Mouse (Mus musculus) midbrain, embryonic 11.5 days (tissue): ENCODE measurements around the gene Tnfrsf8. TPM values are rescaled to one million over a fixed set of nuclear protein-coding genes. Genes with fewer than 3 reads are reported as not detected.
A peak's percentile ranks its signal among the peaks of the same experiment; 100 is the strongest.

Experiments
- ATAC-seq: fragments of 200-750 bp; cut with Nextera tagmentation; 2 replicates; pipeline ENCODE4 v1.8.0; 2017; ENCODE audit warnings: moderate TSS enrichment, moderate library complexity; ENCODE audit not compliant: low FRiP score
- DNase-seq: peaks from one replicate; pipeline ENCODE4 v3.0.0; 2015; ENCODE audit warnings: low spot score; ENCODE audit errors: missing footprints
- H3K27ac ChIP-seq: fragments of 300-500 bp; sonication (generic); 2 replicates; pipeline ENCODE4 v1.5.1; 2014; ENCODE audit warnings: low read depth, low read length
- H3K27me3 ChIP-seq: fragments of 300-500 bp; sonication (generic); 2 replicates; pipeline ENCODE4 v1.6.1; 2014; ENCODE audit warnings: mild to moderate bottlenecking, low read length, moderate library complexity, mixed read lengths; ENCODE audit not compliant: control insufficient read depth, insufficient read depth
- H3K36me3 ChIP-seq: fragments of 300-500 bp; sonication (generic); 2 replicates; pipeline ENCODE4 v1.6.1; 2014; ENCODE audit warnings: mild to moderate bottlenecking, low read length, moderate library complexity, mixed read lengths; ENCODE audit not compliant: control insufficient read depth, insufficient read depth
- H3K4me1 ChIP-seq: fragments of 300-500 bp; sonication (generic); 2 replicates; pipeline ENCODE4 v1.6.1; 2014; ENCODE audit warnings: low read length; ENCODE audit not compliant: control insufficient read depth, insufficient read depth
- H3K4me2 ChIP-seq: fragments of 300-500 bp; sonication (generic); 2 replicates; pipeline ENCODE4 v1.6.1; 2014; ENCODE audit warnings: mild to moderate bottlenecking, moderate library complexity
- H3K4me3 ChIP-seq: fragments of 300-500 bp; sonication (generic); 2 replicates; pipeline ENCODE4 v1.5.1; 2014; ENCODE audit warnings: low read depth, low read length
- H3K9ac ChIP-seq: fragments of 300-500 bp; sonication (generic); 2 replicates; pipeline ENCODE4 v1.6.1; 2014; ENCODE audit warnings: low read length
- H3K9me3 ChIP-seq: fragments of 300-500 bp; sonication (generic); 2 replicates; pipeline ENCODE4 v1.6.1; 2016; ENCODE audit warnings: low read length; ENCODE audit not compliant: control insufficient read depth
- WGBS: fragments of 180-500 bp; shearing (Covaris S2); extraction: QIAGEN DNeasy Blood & Tissue Kit; methylation state at CpG from one replicate; pipeline ENCODE4 v1.1.7; 2014; 5-methylcytosine and 5-hydroxymethylcytosine counted together
- polyA plus RNA-seq: library from polyadenylated mRNA; unstranded; fragments of >200 nt; fragmentation: Nextera tagmentation; extraction: Ambion mirVana; gene quantifications from 2 replicates; pipeline ENCODE4 v1.2.1, GENCODE M21; 2014

The Tnfrsf8 gene
- polyA plus RNA-seq, 1 experiment from 2014 or later, result 0.04 TPM

DNA sequence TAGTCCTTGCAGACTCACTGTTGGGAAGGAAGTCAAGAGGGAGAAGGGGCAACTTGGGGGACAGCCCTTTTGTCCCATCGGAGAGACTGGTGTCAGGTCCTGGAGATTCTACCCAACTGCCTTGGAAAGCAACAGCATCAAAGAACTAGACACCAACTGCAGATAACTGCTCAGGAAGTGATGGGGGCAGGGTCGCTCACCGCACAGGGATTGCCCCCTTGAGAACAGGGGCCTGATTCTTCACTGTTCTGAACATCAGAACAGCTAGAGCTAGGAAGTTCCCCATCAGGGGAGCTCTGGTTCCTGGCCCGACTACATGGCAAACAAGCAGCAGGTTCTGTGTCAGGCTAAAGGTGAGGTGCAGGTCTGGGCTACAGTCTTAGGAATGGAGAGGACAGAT lies 48.5 kb downstream of the Tnfrsf8 start:
- ATAC-seq, result no peak
- no peaks in the 10 kb centered on the region for H3K27me3 ChIP-seq
- no peak overlapping the region for H3K4me2 ChIP-seq
- no peak for DNase-seq
- no peaks in the 10 kb centered on the region for H3K9me3 ChIP-seq
- 86% methylated on average over 4 of the region's 4 CpGs for WGBS
- H3K9ac ChIP-seq, result no peak overlapping the region
- no peaks in the 10 kb centered on the region for H3K36me3 ChIP-seq
- H3K27ac ChIP-seq, result no peak overlapping the region
- H3K4me1 ChIP-seq, result no peaks in the 10 kb centered on the region
- H3K4me3 ChIP-seq, result no peak overlapping the region

DNA sequence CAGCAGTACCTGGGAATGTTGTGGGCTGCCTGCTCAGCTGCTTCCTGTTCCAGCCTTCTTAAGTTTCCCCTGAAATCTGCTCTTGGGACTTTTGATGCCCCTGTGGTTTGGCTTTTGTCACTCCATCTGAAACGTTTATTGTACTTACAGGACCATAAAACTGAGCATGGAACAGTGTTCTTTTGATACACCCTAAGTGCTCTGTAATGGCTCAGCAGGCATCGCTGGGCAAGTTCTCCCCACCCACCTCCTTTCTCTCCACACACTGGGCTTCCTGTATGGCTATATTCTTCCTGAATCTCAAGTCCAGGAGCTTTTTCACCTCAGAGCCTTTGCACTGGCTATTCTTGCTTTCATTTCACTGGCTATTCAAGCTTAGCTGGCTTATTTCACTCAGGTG lies 50.2 kb downstream of the Tnfrsf8 start:
- H3K4me1 ChIP-seq, result no peaks in the 10 kb centered on the region
- ATAC-seq (no peak), DNase-seq (no peak)
- H3K27me3 ChIP-seq, result no peaks in the 10 kb centered on the region
- H3K4me3 ChIP-seq, result no peak overlapping the region
- H3K9me3 ChIP-seq, result no peaks in the 10 kb centered on the region
- H3K9ac ChIP-seq, result no peak overlapping the region
- no peaks in the 10 kb centered on the region for H3K36me3 ChIP-seq
- H3K4me2 ChIP-seq, result no peak overlapping the region
- no peak overlapping the region for H3K27ac ChIP-seq
- 47% methylated on average over 2 of the region's 2 CpGs for whole genome bisulfite sequencing

DNA sequence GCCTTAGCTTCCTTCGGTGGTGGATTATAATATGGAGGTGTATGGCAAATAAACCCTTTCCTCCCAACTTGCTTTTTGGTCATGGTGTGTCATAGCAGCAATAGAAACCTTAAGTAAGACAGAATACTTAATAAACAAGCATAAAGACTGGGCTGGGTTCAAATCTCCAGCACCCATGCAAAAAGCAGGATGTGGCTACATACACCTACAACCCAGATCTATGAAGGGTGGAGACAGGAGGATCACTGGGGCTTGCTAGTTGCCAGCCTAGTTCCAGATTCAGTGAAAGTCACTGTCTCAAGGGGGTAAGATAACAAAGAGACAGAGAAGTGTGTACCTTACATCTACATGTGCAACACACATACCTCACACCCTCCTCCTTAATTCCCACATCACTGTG lies 51.4 kb downstream of the Tnfrsf8 start:
- 100% methylated on average over 1 of the region's 1 CpGs for WGBS
- DNase-seq, result no peak
- no peak overlapping the region for H3K9ac ChIP-seq
- no peaks in the 10 kb centered on the region for H3K27me3 ChIP-seq
- H3K27ac ChIP-seq, result no peak overlapping the region
- no peak overlapping the region for H3K4me2 ChIP-seq
- no peak overlapping the region for H3K4me3 ChIP-seq
- H3K9me3 ChIP-seq, result no peaks in the 10 kb centered on the region
- no peaks in the 10 kb centered on the region for H3K4me1 ChIP-seq
- H3K36me3 ChIP-seq, result no peaks in the 10 kb centered on the region
- ATAC-seq, result no peak

DNA sequence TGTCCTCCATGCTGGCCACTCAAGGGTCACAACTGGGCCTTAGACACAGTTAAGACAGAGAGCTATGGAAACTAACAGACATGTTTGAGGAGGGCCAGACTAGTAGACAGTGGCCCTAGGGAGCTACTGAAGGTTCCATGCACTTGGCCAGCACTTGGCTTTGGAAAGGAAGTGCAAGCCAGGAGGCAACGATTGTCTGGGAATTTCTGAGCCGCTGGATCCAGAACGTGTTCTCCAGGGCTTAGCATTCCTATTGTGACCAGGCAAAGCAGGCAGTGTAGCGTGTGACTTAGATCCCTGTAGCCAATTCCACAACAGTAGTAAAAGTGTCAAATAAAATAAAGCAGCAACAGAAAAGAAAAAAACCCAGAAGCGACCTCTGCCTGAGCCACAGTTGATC lies 54.2 kb downstream of the Tnfrsf8 start:
- Histone ChIP-seq H3K4me3 (no peak overlapping the region), H3K9ac (no peak overlapping the region), H3K9me3 (no peaks in the 10 kb centered on the region), H3K36me3 (no peaks in the 10 kb centered on the region), H3K27ac (no peak overlapping the region), H3K4me1 (no peaks in the 10 kb centered on the region), H3K4me2 (no peak overlapping the region), H3K27me3 (no peaks in the 10 kb centered on the region)
- DNase-seq (no peak), ATAC-seq (no peak)
- WGBS, result 89% methylated on average over 5 of the region's 5 CpGs

DNA sequence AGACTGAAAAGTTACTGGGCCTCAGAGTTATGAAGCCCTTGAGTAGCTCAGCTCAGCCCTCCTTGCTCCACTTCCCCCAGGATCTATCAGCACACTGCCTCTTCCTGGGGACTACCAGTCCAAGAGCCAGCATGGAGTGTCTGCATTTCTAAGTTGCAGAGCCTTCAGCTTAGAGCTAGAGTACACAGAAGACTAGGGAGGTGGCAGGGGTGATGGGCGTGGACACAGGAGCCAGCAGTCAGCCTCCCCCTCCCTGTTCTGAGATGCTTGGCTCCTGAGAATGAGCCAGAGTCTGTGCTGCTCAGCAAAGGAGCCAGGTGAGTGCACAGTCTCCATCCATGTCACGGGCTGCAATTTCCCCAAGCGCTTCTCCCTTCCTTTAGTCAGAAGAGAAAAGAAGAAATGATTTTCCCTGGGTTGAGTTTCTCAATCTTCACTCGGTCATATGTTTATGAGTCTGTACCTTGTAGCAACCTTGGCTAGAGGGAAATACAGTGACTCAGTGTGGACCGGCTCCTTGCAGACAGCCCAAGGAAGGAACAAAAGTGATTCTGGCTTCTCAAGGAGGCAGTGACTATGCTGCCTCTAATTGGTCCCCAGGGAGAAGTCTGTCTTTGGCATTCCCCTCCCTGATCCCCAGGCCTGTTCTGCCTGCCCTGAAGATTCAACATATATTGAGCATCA lies 57.1 kb downstream of the Tnfrsf8 start:
- no peaks in the 10 kb centered on the region for H3K36me3 ChIP-seq
- ATAC-seq (no peak), DNase-seq (no peak)
- 65% methylated on average over 5 of the region's 5 CpGs for WGBS
- H3K4me2 ChIP-seq, result no peak overlapping the region
- H3K9me3 ChIP-seq, result no peaks in the 10 kb centered on the region
- no peaks in the 10 kb centered on the region for H3K27me3 ChIP-seq
- H3K27ac ChIP-seq, result no peak overlapping the region
- no peak overlapping the region for H3K4me3 ChIP-seq
- H3K9ac ChIP-seq, result no peak overlapping the region
- no peaks in the 10 kb centered on the region for H3K4me1 ChIP-seq

GRCm38 (mm10) chr4:145256144-145256543 lies 58.8 kb downstream of the Tnfrsf8 start:
- ATAC-seq, result no peak
- Histone ChIP-seq H3K27ac (no peak overlapping the region), H3K4me3 (no peak overlapping the region), H3K27me3 (no peaks in the 10 kb centered on the region), H3K36me3 (no peaks in the 10 kb centered on the region), H3K9ac (no peak overlapping the region), H3K9me3 (no peaks in the 10 kb centered on the region), H3K4me2 (no peak overlapping the region), H3K4me1 (no peaks in the 10 kb centered on the region)
- 88% methylated on average over 5 of the region's 5 CpGs for WGBS
- DNase-seq, result peak; percentile 78

GRCm38 (mm10) chr4:145254418-145254817 lies 60.5 kb downstream of the Tnfrsf8 start:
- peak; percentile 45 for DNase-seq

GRCm38 (mm10) chr4:145252611-145253010 lies 62.4 kb downstream of the Tnfrsf8 start:
- H3K9me3 ChIP-seq, result no peaks in the 10 kb centered on the region
- DNase-seq, result peak; percentile 6
- H3K36me3 ChIP-seq, result no peaks in the 10 kb centered on the region
- H3K4me3 ChIP-seq, result no peak overlapping the region
- H3K27me3 ChIP-seq, result 0 out of 2 replicates have a peak, but pooled peaks cover 2% of the 10 kb centered on the region
- no peak overlapping the region for H3K9ac ChIP-seq
- H3K27ac ChIP-seq, result no peak overlapping the region
- no peak overlapping the region for H3K4me2 ChIP-seq
- no peaks in the 10 kb centered on the region for H3K4me1 ChIP-seq
- 90% methylated on average over 8 of the region's 8 CpGs for WGBS
- ATAC-seq, result no peak

More at GRCm38 (mm10) chr4:145254418-145254817, 60.5 kb downstream of the Tnfrsf8 start:
- H3K4me2 ChIP-seq, result no peak overlapping the region
- no peak overlapping the region for H3K27ac ChIP-seq
- no peak overlapping the region for H3K4me3 ChIP-seq
- H3K36me3 ChIP-seq, result no peaks in the 10 kb centered on the region
- H3K27me3 ChIP-seq, result no peaks in the 10 kb centered on the region
- H3K9me3 ChIP-seq, result no peaks in the 10 kb centered on the region
- H3K4me1 ChIP-seq, result no peaks in the 10 kb centered on the region
- 62% methylated on average over 13 of the region's 13 CpGs for WGBS
- no peak for ATAC-seq
- no peak overlapping the region for H3K9ac ChIP-seq

DNA sequence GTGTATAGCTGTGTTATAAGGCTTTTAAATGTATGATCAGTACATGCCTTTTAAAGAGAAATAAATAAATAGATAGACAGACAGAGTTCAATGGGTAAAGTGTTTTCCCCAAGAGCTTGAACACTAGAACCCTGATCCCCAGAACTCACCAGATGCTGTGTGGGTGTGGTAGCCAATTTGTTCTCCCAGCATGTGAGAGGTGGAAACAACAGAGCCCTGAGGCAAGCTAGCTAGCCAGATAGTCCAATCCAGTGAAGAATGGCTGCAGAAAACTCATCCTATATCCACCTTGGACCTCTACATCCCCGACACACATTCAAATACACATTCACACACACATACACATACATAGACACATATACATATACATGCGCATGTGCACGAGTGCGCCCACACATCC lies 63.4 kb downstream of the Tnfrsf8 start:
- WGBS, result 96% methylated on average over 4 of the region's 4 CpGs
- no peaks in the 10 kb centered on the region for H3K36me3 ChIP-seq
- DNase-seq (peak; percentile 51), ATAC-seq (no peak)
- H3K4me1 ChIP-seq, result peaks cover under 1% of the 10 kb centered on the region; the same call in 1 of the 2 replicates
- H3K4me2 ChIP-seq, result no peak overlapping the region
- H3K9me3 ChIP-seq, result no peaks in the 10 kb centered on the region
- no peak overlapping the region for H3K27ac ChIP-seq
- H3K9ac ChIP-seq, result no peak overlapping the region
- H3K4me3 ChIP-seq, result no peak overlapping the region
- H3K27me3 ChIP-seq, result peaks cover 7% of the 10 kb centered on the region
